Comparison of ENCODE assay signal across 28 mouse cellular contexts in genomic region chrX:105546234-105546633, GRCm38 (mm10). TPM values are rescaled to one million over a fixed set of nuclear protein-coding genes. Genes with fewer than 3 reads are reported as not detected.
"Had no signal": no experiment of that assay in that cellular context is flagged by ENCODE, and none has a peak within 500 bp of the region (broad histone marks: within the 10 kb centered on the region; RNA-seq: fewer than 3 reads in every experiment).

No protein-coding gene starts in this region.

- H3K36me3 ChIP-seq: liver, embryonic 13.5 days; midbrain, embryonic 10.5 days; midbrain, embryonic 13.5 days had no signal

- H3K4me3 ChIP-seq: left cerebral cortex, adult 2 months; liver, embryonic 13.5 days; midbrain, embryonic 10.5 days; midbrain, embryonic 13.5 days; myocyte had no signal

- ATAC-seq: lung, postnatal 0 days; midbrain, embryonic 13.5 days; midbrain, embryonic 16.5 days had no signal

- H3K27ac ChIP-seq: left cerebral cortex, adult 2 months; liver, embryonic 13.5 days; macrophage; midbrain, embryonic 10.5 days; midbrain, embryonic 13.5 days; stomach, postnatal 0 days had no signal

- H3K4me1 ChIP-seq: liver, embryonic 13.5 days; midbrain, embryonic 10.5 days; midbrain, embryonic 13.5 days had no signal

- H3K9me3 ChIP-seq: liver, embryonic 13.5 days; midbrain, embryonic 10.5 days; midbrain, embryonic 13.5 days had no signal

- H3K9ac ChIP-seq: liver, embryonic 13.5 days; lung, embryonic 14.5 days; midbrain, embryonic 13.5 days had no signal

- H3K27me3 ChIP-seq: liver, embryonic 13.5 days; midbrain, embryonic 13.5 days had no signal

- H3K4me2 ChIP-seq: liver, embryonic 13.5 days; lung, embryonic 14.5 days; midbrain, embryonic 13.5 days had no signal

- DNase-seq: kidney, adult 2 months; kidney, postnatal 10 days; kidney, postnatal 36 days; layer of hippocampus, postnatal 36 days; liver, embryonic 13.5 days; lung, embryonic 14.5 days; thymus, postnatal 36 days had no signal

RNA-seq across cellular contexts. Expression of gene Cypt2, which starts 46.7 kb away (rescaled TPM):
- total RNA-seq: layer of hippocampus, adult 8-10 months; layer of hippocampus, postnatal 10 days; layer of hippocampus, postnatal 36 days; left cerebral cortex, adult 2 months; left cerebral cortex, postnatal 10 days; left cerebral cortex, postnatal 36 days; liver, adult 2 months; megakaryocyte, adult 5-6 weeks had no signal
- polyA plus RNA-seq: kidney, adult 2 months; kidney, embryonic 14.5 days; limb, embryonic 11.5 days; limb, embryonic 14.5 days; liver, adult 2 months; liver, embryonic 13.5 days; liver, embryonic 16.5 days; lung, embryonic 14.5 days; lung, postnatal 0 days; macrophage; midbrain, embryonic 10.5 days; midbrain, embryonic 13.5 days; midbrain, embryonic 16.5 days; myocyte; neural tube, embryonic 14.5 days; stomach, embryonic 14.5 days; stomach, postnatal 0 days; urinary bladder, adult 2 months had no signal
